Mouse (Mus musculus): ENCODE results near the gene Zfr.
"Not testable (repeated sequence)": the region's sequence is repeated elsewhere in the genome, so short reads cannot be mapped to it uniquely, and the experiment has no call there.

- TF ChIP-seq POLR2A (IDR thresholded peaks at IDR 0.05; ENCODE audit: control insufficient read depth, extremely low read depth, insufficient read depth, low read length, poor library complexity); CTCF (IDR thresholded peaks at IDR 0.05; ENCODE audit: borderline replicate concordance, control insufficient read depth, extremely low read depth, insufficient read depth, low read length, poor library complexity): not testable (repeated sequence)
These were observed 13.2 kb downstream of the Zfr start for GRCm38 (mm10) chr15:12130871-12131270.
